Mouse (Mus musculus): Measurements from ENCODE around the gene Pnliprp2. TPM values are rescaled to one million over a fixed set of nuclear protein-coding genes. Genes with fewer than 3 reads are reported as not detected.
A peak's percentile ranks its signal among the peaks of the same experiment; 100 is the strongest.

Pnliprp2 gene
- polyA plus RNA-seq, 1 experiment from 2014 or later = 0.30 TPM

GRCm38 (mm10) chr19:58805191-58805779, 45.8 kb downstream of the Pnliprp2 start:
- WGBS = 68% methylated on average over 9 of the region's 9 CpGs
- ATAC-seq (ENCODE audit: borderline replicate concordance, extremely low read depth, low FRiP score, low TSS enrichment) = no peak

GRCm38 (mm10) chr19:58806364-58806763, 46.8 kb downstream of the Pnliprp2 start:
- Histone ChIP-seq H3K27ac (no peak overlapping the region), H3K4me2 (no peak overlapping the region)

More at GRCm38 (mm10) chr19:58805191-58805779, 45.8 kb downstream of the Pnliprp2 start:
- Histone ChIP-seq H3K27me3 (no peaks in the 10 kb centered on the region), H3K9me3 (no peaks in the 10 kb centered on the region), H3K27ac (no peak overlapping the region), H3K4me2 (no peak overlapping the region), H3K4me3 (no peak overlapping the region), H3K36me3 (no peaks in the 10 kb centered on the region), H3K4me1 (no peaks in the 10 kb centered on the region), H3K9ac (no peak overlapping the region)

GRCm38 (mm10) chr19:58808864-58809263, 49.3 kb downstream of the Pnliprp2 start:
- no peak overlapping the region for H3K4me2 ChIP-seq
- no peak overlapping the region for H3K9ac ChIP-seq
- no peaks in the 10 kb centered on the region for H3K9me3 ChIP-seq
- no peaks in the 10 kb centered on the region for H3K27me3 ChIP-seq
- H3K27ac ChIP-seq = no peak overlapping the region
- no peaks in the 10 kb centered on the region for H3K4me1 ChIP-seq
- 75% methylated on average over 6 of the region's 6 CpGs for WGBS
- ATAC-seq (ENCODE audit: borderline replicate concordance, extremely low read depth, low FRiP score, low TSS enrichment) = no peak
- no peaks in the 10 kb centered on the region for H3K36me3 ChIP-seq
- no peak overlapping the region for H3K4me3 ChIP-seq

More at GRCm38 (mm10) chr19:58806364-58806763, 46.8 kb downstream of the Pnliprp2 start:
- WGBS = 3% methylated on average over 3 of the region's 3 CpGs
- H3K4me3 ChIP-seq = no peak overlapping the region
- H3K27me3 ChIP-seq = no peaks in the 10 kb centered on the region
- no peaks in the 10 kb centered on the region for H3K36me3 ChIP-seq
- H3K4me1 ChIP-seq = no peaks in the 10 kb centered on the region
- H3K9me3 ChIP-seq = no peaks in the 10 kb centered on the region
- ATAC-seq (ENCODE audit: borderline replicate concordance, extremely low read depth, low FRiP score, low TSS enrichment) = peak; percentile 51; the same call in 1 of the 2 replicates
- H3K9ac ChIP-seq = no peak overlapping the region

- Histone ChIP-seq H3K36me3 (no peaks in the 10 kb centered on the region), H3K27me3 (no peaks in the 10 kb centered on the region), H3K4me1 (no peaks in the 10 kb centered on the region), H3K9ac (no peak overlapping the region), H3K27ac (no peak overlapping the region), H3K4me2 (no peak overlapping the region), H3K4me3 (no peak overlapping the region), H3K9me3 (no peaks in the 10 kb centered on the region)
- WGBS = 70% methylated on average over 5 of the region's 5 CpGs
- ATAC-seq (ENCODE audit: borderline replicate concordance, extremely low read depth, low FRiP score, low TSS enrichment) = no peak
Measured at GRCm38 (mm10) chr19:58810536-58810935, 51.0 kb downstream of the Pnliprp2 start.

- Histone ChIP-seq H3K4me3 (no peak overlapping the region), H3K9ac (no peak overlapping the region), H3K27ac (no peak overlapping the region), H3K4me1 (no peaks in the 10 kb centered on the region), H3K9me3 (no peaks in the 10 kb centered on the region), H3K36me3 (no peaks in the 10 kb centered on the region), H3K4me2 (no peak overlapping the region), H3K27me3 (no peaks in the 10 kb centered on the region)
- 81% methylated on average over 13 of the region's 13 CpGs for WGBS
- ATAC-seq (ENCODE audit: borderline replicate concordance, extremely low read depth, low FRiP score, low TSS enrichment) = no peak
Measured at GRCm38 (mm10) chr19:58815179-58815922, 55.8 kb downstream of the Pnliprp2 start.

GRCm38 (mm10) chr19:58816453-58817041, 57.0 kb downstream of the Pnliprp2 start:
- H3K4me3 ChIP-seq = no peak overlapping the region
- WGBS = 50% methylated on average over 17 of the region's 17 CpGs
- H3K9ac ChIP-seq = no peak overlapping the region
- ATAC-seq (ENCODE audit: borderline replicate concordance, extremely low read depth, low FRiP score, low TSS enrichment) = no peak
- H3K36me3 ChIP-seq = no peaks in the 10 kb centered on the region
- H3K27ac ChIP-seq = no peak overlapping the region
- H3K9me3 ChIP-seq = no peaks in the 10 kb centered on the region
- no peaks in the 10 kb centered on the region for H3K4me1 ChIP-seq
- no peak overlapping the region for H3K4me2 ChIP-seq
- H3K27me3 ChIP-seq = no peaks in the 10 kb centered on the region

- no peaks in the 10 kb centered on the region for H3K9me3 ChIP-seq
- H3K36me3 ChIP-seq = no peaks in the 10 kb centered on the region
- H3K27ac ChIP-seq = no peak overlapping the region
- ATAC-seq (ENCODE audit: borderline replicate concordance, extremely low read depth, low FRiP score, low TSS enrichment) = no peak
- H3K27me3 ChIP-seq = no peaks in the 10 kb centered on the region
- H3K9ac ChIP-seq = no peak overlapping the region
- no peak overlapping the region for H3K4me2 ChIP-seq
- 85% methylated on average over 11 of the region's 11 CpGs for WGBS
- H3K4me3 ChIP-seq = no peak overlapping the region
- no peaks in the 10 kb centered on the region for H3K4me1 ChIP-seq
Measured at GRCm38 (mm10) chr19:58817398-58817797, 57.9 kb downstream of the Pnliprp2 start.

GRCm38 (mm10) chr19:58818571-58819415, 59.3 kb downstream of the Pnliprp2 start:
- ATAC-seq (ENCODE audit: borderline replicate concordance, extremely low read depth, low FRiP score, low TSS enrichment) = no peak
- H3K27me3 ChIP-seq = no peaks in the 10 kb centered on the region
- H3K4me1 ChIP-seq = no peaks in the 10 kb centered on the region
- no peak overlapping the region for H3K9ac ChIP-seq
- 66% methylated on average over 14 of the region's 14 CpGs for WGBS
- no peak overlapping the region for H3K4me3 ChIP-seq
- H3K4me2 ChIP-seq = no peak overlapping the region
- no peaks in the 10 kb centered on the region for H3K9me3 ChIP-seq
- no peaks in the 10 kb centered on the region for H3K36me3 ChIP-seq
- H3K27ac ChIP-seq = no peak overlapping the region

- Histone ChIP-seq H3K9ac (no peak overlapping the region), H3K4me3 (no peak overlapping the region)
- 76% methylated on average over 20 of the region's 20 CpGs for WGBS
Measured at GRCm38 (mm10) chr19:58822454-58823200, 63.1 kb downstream of the Pnliprp2 start.

GRCm38 (mm10) chr19:58823301-58823700, 63.8 kb downstream of the Pnliprp2 start:
- Histone ChIP-seq H3K4me3 (no peak overlapping the region), H3K9ac (no peak overlapping the region), H3K4me1 (no peaks in the 10 kb centered on the region), H3K9me3 (no peaks in the 10 kb centered on the region), H3K27me3 (no peaks in the 10 kb centered on the region), H3K4me2 (no peak overlapping the region), H3K27ac (no peak overlapping the region), H3K36me3 (no peaks in the 10 kb centered on the region)
- 86% methylated on average over 3 of the region's 3 CpGs for WGBS
- ATAC-seq (ENCODE audit: borderline replicate concordance, extremely low read depth, low FRiP score, low TSS enrichment) = no peak

More at GRCm38 (mm10) chr19:58822454-58823200, 63.1 kb downstream of the Pnliprp2 start:
- H3K27me3 ChIP-seq = no peaks in the 10 kb centered on the region
- no peak overlapping the region for H3K27ac ChIP-seq
- no peak for ATAC-seq (ENCODE audit: borderline replicate concordance, extremely low read depth, low FRiP score, low TSS enrichment)
- no peaks in the 10 kb centered on the region for H3K4me1 ChIP-seq
- H3K4me2 ChIP-seq = no peak overlapping the region
- H3K9me3 ChIP-seq = no peaks in the 10 kb centered on the region
- H3K36me3 ChIP-seq = no peaks in the 10 kb centered on the region

- WGBS = 57% methylated on average over 1 of the region's 1 CpGs
- Histone ChIP-seq H3K9me3 (no peaks in the 10 kb centered on the region), H3K4me2 (no peak overlapping the region), H3K36me3 (no peaks in the 10 kb centered on the region), H3K27me3 (no peaks in the 10 kb centered on the region), H3K27ac (no peak overlapping the region), H3K4me1 (no peaks in the 10 kb centered on the region), H3K9ac (no peak overlapping the region), H3K4me3 (no peak overlapping the region)
- ATAC-seq (ENCODE audit: borderline replicate concordance, extremely low read depth, low FRiP score, low TSS enrichment) = no peak
Measured at GRCm38 (mm10) chr19:58824316-58824715, 64.8 kb downstream of the Pnliprp2 start.
